ENCODE assay signal across 7 mouse cellular contexts in the genomic region with DNA sequence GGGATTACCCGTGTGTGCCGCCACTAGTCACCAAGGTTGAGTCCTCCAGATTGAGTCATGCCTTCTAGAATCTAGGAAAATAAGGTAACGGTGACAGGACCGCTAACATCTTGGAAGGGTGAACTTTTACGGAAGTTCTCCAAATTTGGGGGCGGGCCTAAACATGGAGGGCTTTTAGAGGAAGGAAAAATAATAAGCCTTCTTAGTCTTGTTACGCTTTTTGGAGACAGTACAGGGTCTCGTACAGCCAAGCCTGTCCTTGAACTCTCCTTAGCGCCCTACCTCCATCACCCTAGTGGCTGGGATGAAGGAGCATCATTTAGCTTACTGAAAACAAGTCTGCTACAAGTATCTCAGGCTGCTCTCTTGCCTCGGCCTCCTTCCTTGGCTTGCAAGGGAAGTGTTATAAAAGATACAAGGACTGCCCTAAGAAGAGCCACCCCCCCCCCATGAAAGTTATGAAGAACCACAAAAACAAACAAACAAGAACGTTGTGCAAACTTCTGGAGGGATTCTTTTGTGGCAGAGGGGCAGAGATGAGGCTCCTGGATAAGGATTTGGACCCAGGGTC. TPM values are rescaled to one million over a fixed set of nuclear protein-coding genes. Genes with fewer than 3 reads are reported as not detected.
DNase-seq lines count a peak whose midpoint lies in the region; ATAC-seq and TF ChIP-seq lines count a peak whose summit lies in the region.

No protein-coding gene starts in this region.

- H3K4me2 ChIP-seq in limb, embryonic 15.5 days = peak overlapping the region; percentile 99
- H3K4me2 ChIP-seq in neural tube, embryonic 15.5 days = peak overlapping the region; percentile 100

- WGBS in forebrain, embryonic 10.5 days = 2% methylated on average over 11 of the region's 11 CpGs
- 6% methylated on average over 11 of the region's 11 CpGs for WGBS in limb, embryonic 15.5 days
- WGBS in neural tube, embryonic 15.5 days = 8% methylated on average over 11 of the region's 11 CpGs
- WGBS in cerebellum, adult 2 months = 21% methylated on average over 11 of the region's 11 CpGs

- H3K27me3 ChIP-seq in forebrain, embryonic 10.5 days (ENCODE audit: poor library complexity, severe bottlenecking) = no peaks in the 10 kb centered on the region
- H3K27me3 ChIP-seq in limb, embryonic 15.5 days = no peaks in the 10 kb centered on the region
- H3K27me3 ChIP-seq in neural tube, embryonic 15.5 days (replicated peaks) = 0 out of 2 replicates have a peak, but pooled peaks cover 9% of the 10 kb centered on the region
- H3K27me3 ChIP-seq in cerebellum, adult 2 months (ENCODE audit: control insufficient read depth, insufficient read depth, low read length) = no peaks in the 10 kb centered on the region

- no peak for TF ChIP-seq CTCF in cerebellum, adult 2 months (IDR thresholded peaks at IDR 0.05; ENCODE audit: borderline replicate concordance, insufficient read depth, low read depth, low read length)

- ATAC-seq in limb, embryonic 15.5 days (ENCODE audit: insufficient number of reproducible peaks, low FRiP score, low TSS enrichment, low read depth) = no peak
- no peak for ATAC-seq in neural tube, embryonic 15.5 days (ENCODE audit: low FRiP score)

- no peak for TF ChIP-seq POLR2A in cerebellum, adult 2 months (IDR thresholded peaks at IDR 0.05; ENCODE audit: borderline replicate concordance, insufficient read depth, low read length)

- H3K9ac ChIP-seq in limb, embryonic 15.5 days = peak overlapping the region; percentile 65
- no peak overlapping the region for H3K9ac ChIP-seq in neural tube, embryonic 15.5 days (replicated peaks)

- H3K27ac ChIP-seq in forebrain, embryonic 10.5 days = peak overlapping the region; percentile 91
- no peak overlapping the region for H3K27ac ChIP-seq in limb, embryonic 15.5 days
- no peak overlapping the region for H3K27ac ChIP-seq in neural tube, embryonic 15.5 days (replicated peaks)
- no peak overlapping the region for H3K27ac ChIP-seq in cerebellum, adult 2 months (ENCODE audit: insufficient read depth, low read length)

- peaks cover 31% of the 10 kb centered on the region for H3K36me3 ChIP-seq in forebrain, embryonic 10.5 days (replicated peaks)
- H3K36me3 ChIP-seq in limb, embryonic 15.5 days = 0 out of 2 replicates have a peak, but pooled peaks cover 3% of the 10 kb centered on the region
- H3K36me3 ChIP-seq in neural tube, embryonic 15.5 days = no peaks in the 10 kb centered on the region

- DNase-seq in 3T3-L1 (ENCODE audit: low read depth, low spot score) = peak; percentile 39
- peak; percentile 46 to 48 for DNase-seq in B cell, adult 2 months
- DNase-seq in forebrain, embryonic 10.5 days (ENCODE audit: extremely low spot score, low spot score) = no peak
- DNase-seq in ovary, postnatal 36 days (ENCODE audit: low spot score) = no peak
- no peak for DNase-seq in cerebellum, adult 2 months

- H3K4me1 ChIP-seq in forebrain, embryonic 10.5 days = peaks cover 47% of the 10 kb centered on the region
- peaks cover 42% of the 10 kb centered on the region for H3K4me1 ChIP-seq in limb, embryonic 15.5 days
- H3K4me1 ChIP-seq in neural tube, embryonic 15.5 days = peaks cover 43% of the 10 kb centered on the region
- H3K4me1 ChIP-seq in cerebellum, adult 2 months (ENCODE audit: control insufficient read depth, insufficient read depth, low read length) = no peaks in the 10 kb centered on the region

- no peaks in the 10 kb centered on the region for H3K9me3 ChIP-seq in forebrain, embryonic 10.5 days
- H3K9me3 ChIP-seq in limb, embryonic 15.5 days = no peaks in the 10 kb centered on the region
- no peaks in the 10 kb centered on the region for H3K9me3 ChIP-seq in neural tube, embryonic 15.5 days (replicated peaks)

- H3K4me3 ChIP-seq in forebrain, embryonic 10.5 days = peak overlapping the region; percentile 82
- H3K4me3 ChIP-seq in limb, embryonic 15.5 days = peak overlapping the region; percentile 66
- peak overlapping the region; percentile 55 for H3K4me3 ChIP-seq in neural tube, embryonic 15.5 days (replicated peaks)
- no peak overlapping the region for H3K4me3 ChIP-seq in cerebellum, adult 2 months (replicated peaks; ENCODE audit: insufficient read depth, low read depth, low read length)

RNA-seq across cellular contexts. Expression of a gene that starts 1.5 kb away (rescaled TPM):
- 44.3 and 46.2 TPM in 2 replicates for polyA plus RNA-seq in forebrain, embryonic 10.5 days (2016; fragmentation: Nextera tagmentation; extraction: Ambion mirVana)
- polyA plus RNA-seq in limb, embryonic 15.5 days (2015; fragmentation: Nextera tagmentation; extraction: Ambion mirVana) = 32.5 and 39.5 TPM in 2 replicates
- 8.7 and 20.5 TPM in 2 replicates for polyA plus RNA-seq in neural tube, embryonic 15.5 days (2015; fragmentation: Nextera tagmentation; extraction: Ambion mirVana)
- 3.5 and 4.0 TPM in 2 replicates for polyA plus RNA-seq in cerebellum, adult 2 months (2012; rRNA removed)

RNA-seq across cellular contexts. Expression of a gene that starts 33.0 kb away (rescaled TPM):
- 120 and 122 TPM in 2 replicates for polyA plus RNA-seq in forebrain, embryonic 10.5 days (2016; fragmentation: Nextera tagmentation; extraction: Ambion mirVana)
- 85.8 and 96.1 TPM in 2 replicates for polyA plus RNA-seq in limb, embryonic 15.5 days (2015; fragmentation: Nextera tagmentation; extraction: Ambion mirVana)
- polyA plus RNA-seq in neural tube, embryonic 15.5 days (2015; fragmentation: Nextera tagmentation; extraction: Ambion mirVana) = 139 and 156 TPM in 2 replicates
- 158 and 160 TPM in 2 replicates for polyA plus RNA-seq in cerebellum, adult 2 months (2012; rRNA removed)

RNA-seq across cellular contexts. Expression of a gene that starts 33.9 kb away (rescaled TPM):
- polyA plus RNA-seq in forebrain, embryonic 10.5 days (2016; fragmentation: Nextera tagmentation; extraction: Ambion mirVana) = 26.3 and 27.2 TPM in 2 replicates
- polyA plus RNA-seq in limb, embryonic 15.5 days (2015; fragmentation: Nextera tagmentation; extraction: Ambion mirVana) = 25.8 and 27.1 TPM in 2 replicates
- polyA plus RNA-seq in neural tube, embryonic 15.5 days (2015; fragmentation: Nextera tagmentation; extraction: Ambion mirVana) = 48.4 and 50.4 TPM in 2 replicates
- polyA plus RNA-seq in cerebellum, adult 2 months (2012; rRNA removed) = 38.6 and 38.9 TPM in 2 replicates

RNA-seq across cellular contexts. Expression of a gene that starts 44.4 kb away (rescaled TPM):
- 249 and 254 TPM in 2 replicates for polyA plus RNA-seq in forebrain, embryonic 10.5 days (2016; fragmentation: Nextera tagmentation; extraction: Ambion mirVana)
- 253 and 283 TPM in 2 replicates for polyA plus RNA-seq in limb, embryonic 15.5 days (2015; fragmentation: Nextera tagmentation; extraction: Ambion mirVana)
- 412 and 431 TPM in 2 replicates for polyA plus RNA-seq in neural tube, embryonic 15.5 days (2015; fragmentation: Nextera tagmentation; extraction: Ambion mirVana)
- polyA plus RNA-seq in cerebellum, adult 2 months (2012; rRNA removed) = 424 and 454 TPM in 2 replicates

Comparison
In these comparisons a context has a peak if more than half of its experiments do, and no peak if none do; other contexts are left out.
1. DNase-seq: peak in 3T3-L1 (single experiment) and B cell, adult 2 months (2 of 2); none in forebrain, embryonic 10.5 days (single experiment), ovary, postnatal 36 days (single experiment) and cerebellum, adult 2 months (0 of 2).